Mouse (Mus musculus): Measurements from ENCODE around the gene Tbc1d16. TPM values are rescaled to one million over a fixed set of nuclear protein-coding genes. Genes with fewer than 3 reads are reported as not detected.

Tbc1d16 gene
- polyA plus RNA-seq, 1 experiment from 2014 or later: 41.1 TPM

DNA sequence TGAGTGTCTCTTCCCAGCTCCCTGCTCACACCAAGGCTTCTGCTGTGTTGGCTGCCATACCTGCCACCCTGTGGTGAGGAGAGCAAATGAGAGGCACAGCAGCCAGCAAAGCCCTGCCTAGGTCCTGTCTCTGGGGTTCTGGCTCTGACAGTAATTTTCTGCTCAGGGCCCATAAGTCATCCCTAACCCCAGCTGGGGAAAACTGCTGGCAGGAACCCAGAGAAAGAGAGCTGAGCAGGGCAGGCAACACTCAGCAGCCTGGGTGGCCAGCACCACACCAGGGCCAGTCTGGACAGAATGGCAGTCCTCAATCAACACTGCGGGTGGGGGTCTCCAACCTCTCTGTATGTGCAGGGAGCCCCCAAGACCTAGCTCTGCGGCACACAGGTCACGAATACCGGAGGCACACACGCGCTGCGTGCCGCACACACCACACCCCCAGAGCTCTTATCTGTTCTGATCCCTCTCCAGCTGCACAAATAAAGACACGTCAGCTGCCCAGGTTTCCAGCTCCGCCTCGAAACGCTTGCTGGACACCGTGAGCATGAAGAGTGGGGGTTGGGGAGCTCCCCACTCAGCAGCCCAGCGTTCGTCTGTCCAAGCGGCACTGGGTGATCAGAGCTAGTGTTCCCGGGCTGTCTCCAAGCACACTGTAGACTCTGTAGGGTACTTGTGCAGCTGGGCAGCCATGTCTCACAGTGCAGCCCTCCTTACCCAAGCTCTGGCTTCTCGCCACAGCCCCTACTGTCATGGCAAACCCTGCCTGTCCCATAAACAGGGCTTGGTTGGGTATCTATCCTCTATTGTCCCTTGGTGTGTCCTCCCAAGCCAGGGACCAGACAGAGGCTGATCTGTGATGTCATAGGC is 13.0 kb downstream of the Tbc1d16 start:
- Histone ChIP-seq H3K4me3 (replicated peaks; ENCODE audit: low read depth, low read length) (peak overlapping the region; percentile 13; the same call in 1 of the 2 replicates), H3K9ac (replicated peaks; ENCODE audit: low read length) (peak overlapping the region; percentile 54), H3K9me3 (ENCODE audit: control insufficient read depth, low read length) (no peaks in the 10 kb centered on the region), H3K36me3 (ENCODE audit: control insufficient read depth, insufficient read depth, low read length) (0 out of 2 replicates have a peak, but pooled peaks cover 8% of the 10 kb centered on the region), H3K27ac (replicated peaks; ENCODE audit: low read depth, low read length) (peak overlapping the region; percentile 73), H3K27me3 (ENCODE audit: control insufficient read depth, insufficient read depth, low read length) (no peaks in the 10 kb centered on the region), H3K4me2 (ENCODE audit: low read length) (peak overlapping the region; percentile 47), H3K4me1 (ENCODE audit: control insufficient read depth, insufficient read depth, low read length) (peaks cover 30% of the 10 kb centered on the region)
- 6% methylated on average over 18 of the region's 18 CpGs for WGBS
- peak; percentile 74 for ATAC-seq (ENCODE audit: low FRiP score, low TSS enrichment)
- peak; percentile 76 for DNase-seq

DNA sequence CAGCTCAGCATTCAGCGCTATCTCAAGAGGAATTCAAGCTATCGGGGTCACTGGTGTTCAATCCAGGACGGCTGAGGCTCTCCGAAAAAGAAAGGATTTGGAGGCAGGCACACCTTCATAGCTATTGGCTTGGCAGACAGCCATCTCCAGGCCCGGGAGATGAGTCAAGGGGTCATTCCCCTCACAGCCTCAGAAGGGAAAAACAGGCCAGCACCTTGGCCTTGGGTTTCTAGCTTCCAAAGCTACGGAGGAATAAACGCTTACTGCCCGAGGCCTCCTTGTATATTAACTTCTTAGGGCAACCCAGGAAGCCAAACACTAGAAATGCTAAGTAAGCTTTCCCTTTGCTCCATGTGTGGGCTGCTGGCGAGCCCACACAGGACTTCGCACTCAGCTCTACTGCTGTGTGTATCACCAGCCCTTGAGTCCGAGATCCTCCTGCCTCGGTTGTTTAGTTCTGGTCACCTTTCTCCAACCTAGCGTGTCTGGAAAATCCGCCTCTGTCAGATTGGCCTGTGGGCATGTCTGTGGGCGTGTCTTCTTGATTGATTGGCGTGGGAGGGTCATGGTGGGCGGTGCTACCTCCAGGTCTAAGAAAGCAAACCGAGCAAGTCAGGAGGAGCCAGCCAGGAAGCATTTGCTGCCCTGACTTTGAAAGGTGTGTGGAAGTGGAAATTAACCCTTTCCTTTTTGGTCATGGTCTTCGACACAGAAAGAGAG is 15.0 kb downstream of the Tbc1d16 start:
- Histone ChIP-seq H3K4me3 (replicated peaks; ENCODE audit: low read depth, low read length) (no peak overlapping the region), H3K9ac (replicated peaks; ENCODE audit: low read length) (no peak overlapping the region), H3K27ac (replicated peaks; ENCODE audit: low read depth, low read length) (no peak overlapping the region), H3K4me1 (ENCODE audit: control insufficient read depth, insufficient read depth, low read length) (peaks cover 18% of the 10 kb centered on the region), H3K36me3 (ENCODE audit: control insufficient read depth, insufficient read depth, low read length) (peaks cover 27% of the 10 kb centered on the region), H3K27me3 (ENCODE audit: control insufficient read depth, insufficient read depth, low read length) (no peaks in the 10 kb centered on the region), H3K4me2 (ENCODE audit: low read length) (no peak overlapping the region), H3K9me3 (ENCODE audit: control insufficient read depth, low read length) (no peaks in the 10 kb centered on the region)
- DNase-seq (no peak), ATAC-seq (ENCODE audit: low FRiP score, low TSS enrichment) (no peak)
- 57% methylated on average over 19 of the region's 19 CpGs for WGBS

DNA sequence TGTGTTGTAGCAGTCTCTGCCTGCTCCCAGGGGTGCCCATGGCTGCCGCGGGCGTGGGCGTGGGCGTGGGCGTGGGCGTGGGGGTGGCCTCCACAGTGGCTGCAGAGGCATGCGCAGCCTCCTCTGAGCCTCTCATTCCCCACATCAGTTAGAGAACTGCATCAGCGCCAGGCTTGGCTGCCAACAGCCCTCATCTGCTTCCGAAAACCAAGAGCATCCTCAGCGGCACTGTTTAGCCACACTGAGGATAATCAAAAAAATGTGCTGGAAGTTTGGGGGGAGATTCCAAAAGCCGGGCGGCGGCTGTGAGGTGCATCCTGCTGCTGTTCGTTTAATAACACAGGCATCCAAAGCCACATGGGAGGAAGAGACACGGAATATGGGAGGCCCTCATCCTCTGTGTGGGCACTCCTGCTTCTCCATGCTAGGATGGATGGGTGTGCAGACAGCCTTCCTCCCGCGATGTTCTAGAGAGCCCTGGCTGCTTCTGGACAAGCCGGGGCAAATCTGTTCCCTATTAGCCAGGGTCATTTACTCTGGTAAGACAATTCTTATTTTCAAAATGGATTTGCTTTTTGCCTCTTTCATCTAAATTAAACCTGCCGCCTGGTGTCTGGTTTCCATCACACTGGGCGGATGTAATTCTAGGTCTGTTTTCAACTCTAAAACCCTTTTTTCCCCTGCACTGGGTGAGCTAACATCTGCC is 16.5 kb downstream of the Tbc1d16 start:
- Histone ChIP-seq H3K4me3 (replicated peaks; ENCODE audit: low read depth, low read length) (no peak overlapping the region), H3K27me3 (ENCODE audit: control insufficient read depth, insufficient read depth, low read length) (no peaks in the 10 kb centered on the region), H3K4me1 (ENCODE audit: control insufficient read depth, insufficient read depth, low read length) (peaks cover 18% of the 10 kb centered on the region), H3K9me3 (ENCODE audit: control insufficient read depth, low read length) (no peaks in the 10 kb centered on the region), H3K36me3 (ENCODE audit: control insufficient read depth, insufficient read depth, low read length) (peaks cover 34% of the 10 kb centered on the region), H3K27ac (replicated peaks; ENCODE audit: low read depth, low read length) (no peak overlapping the region), H3K9ac (replicated peaks; ENCODE audit: low read length) (no peak overlapping the region), H3K4me2 (ENCODE audit: low read length) (no peak overlapping the region)
- ATAC-seq (ENCODE audit: low FRiP score, low TSS enrichment): no peak
- 91% methylated on average over 21 of the region's 21 CpGs for WGBS
- DNase-seq: no peak

DNA sequence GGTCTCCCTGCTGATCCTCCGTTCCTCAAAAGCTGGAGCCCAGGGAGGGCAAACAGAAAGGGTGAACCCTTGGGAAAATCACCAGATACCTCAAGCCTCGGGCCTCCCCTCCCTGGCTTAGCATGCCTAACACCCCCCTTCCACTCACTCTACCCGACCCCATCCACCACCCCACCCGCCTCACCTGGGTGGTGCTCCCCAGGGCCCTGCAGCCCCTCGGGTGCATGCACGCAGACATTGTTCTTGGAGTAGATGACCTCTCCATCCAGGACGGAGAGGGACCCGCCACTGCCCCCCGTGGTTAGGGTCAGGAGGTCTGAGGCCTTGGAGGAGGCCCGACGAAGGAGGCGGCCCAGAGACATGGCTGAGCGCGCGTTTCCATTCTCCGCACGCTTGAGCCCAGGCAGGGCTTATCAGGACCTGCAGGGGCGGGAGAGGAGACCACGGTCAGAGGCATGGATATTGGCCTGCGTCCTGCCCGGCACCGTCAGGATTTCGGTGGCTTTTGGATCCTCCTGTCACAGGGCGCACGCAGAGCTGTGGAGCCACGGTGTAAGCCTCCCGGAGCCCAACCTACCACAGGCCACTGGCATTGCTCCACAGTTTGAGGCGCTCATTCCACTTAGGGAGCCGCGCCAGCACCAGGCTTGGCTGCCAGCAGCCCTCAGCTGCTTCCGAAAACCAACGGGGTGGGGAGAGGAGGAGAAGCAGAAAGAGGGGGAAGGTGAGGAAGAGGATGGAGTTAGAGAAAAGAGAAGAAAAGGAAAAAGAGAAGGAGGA is 17.8 kb downstream of the Tbc1d16 start:
- H3K9me3 ChIP-seq (ENCODE audit: control insufficient read depth, low read length): no peaks in the 10 kb centered on the region
- no peak overlapping the region for H3K9ac ChIP-seq (replicated peaks; ENCODE audit: low read length)
- no peak overlapping the region for H3K4me2 ChIP-seq (ENCODE audit: low read length)
- peaks cover 41% of the 10 kb centered on the region for H3K36me3 ChIP-seq (ENCODE audit: control insufficient read depth, insufficient read depth, low read length)
- no peaks in the 10 kb centered on the region for H3K27me3 ChIP-seq (ENCODE audit: control insufficient read depth, insufficient read depth, low read length)
- peaks cover 7% of the 10 kb centered on the region for H3K4me1 ChIP-seq (ENCODE audit: control insufficient read depth, insufficient read depth, low read length)
- ATAC-seq (ENCODE audit: low FRiP score, low TSS enrichment) (no peak), DNase-seq (peak; percentile 62)
- WGBS: 49% methylated on average over 32 of the region's 32 CpGs
- no peak overlapping the region for H3K4me3 ChIP-seq (replicated peaks; ENCODE audit: low read depth, low read length)
- H3K27ac ChIP-seq (replicated peaks; ENCODE audit: low read depth, low read length): no peak overlapping the region; the same call in 1 of the 2 replicates

DNA sequence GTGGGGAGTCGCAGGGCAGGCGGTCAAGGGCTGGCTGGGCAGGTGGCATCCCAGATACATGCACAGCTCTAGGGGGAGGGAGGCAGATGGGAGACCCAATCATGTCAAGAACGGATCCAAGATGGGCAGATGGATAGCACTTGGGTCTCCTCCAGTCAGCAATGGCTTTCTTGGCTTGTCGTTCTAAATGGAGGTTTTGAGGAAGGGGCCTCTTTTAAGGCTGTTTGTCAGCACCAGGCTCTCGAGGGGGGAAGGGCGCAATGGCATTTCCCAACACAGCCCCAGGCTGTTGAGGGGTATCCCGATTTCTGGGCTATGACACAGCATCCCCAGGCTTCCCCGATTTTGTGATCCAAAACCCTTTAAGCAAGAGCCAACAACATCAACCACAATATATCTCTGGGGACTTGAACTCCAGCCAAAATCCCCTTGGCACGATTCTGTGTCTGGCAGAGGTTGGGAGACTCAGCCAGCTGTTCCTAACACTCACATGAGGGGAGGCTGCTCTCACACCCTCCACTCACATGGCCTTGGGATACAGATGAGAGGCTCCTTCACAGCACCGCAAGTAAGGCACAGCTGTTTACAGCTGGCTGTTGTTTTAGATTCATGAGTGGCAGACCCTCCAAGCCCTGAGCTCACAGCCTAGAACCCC is 18.8 kb downstream of the Tbc1d16 start:
- 73% methylated on average over 10 of the region's 10 CpGs for WGBS
- no peak overlapping the region for H3K9ac ChIP-seq (replicated peaks; ENCODE audit: low read length)
- H3K4me2 ChIP-seq (ENCODE audit: low read length): no peak overlapping the region
- H3K4me3 ChIP-seq (replicated peaks; ENCODE audit: low read depth, low read length): no peak overlapping the region
- H3K36me3 ChIP-seq (ENCODE audit: control insufficient read depth, insufficient read depth, low read length): peaks cover 47% of the 10 kb centered on the region
- no peaks in the 10 kb centered on the region for H3K9me3 ChIP-seq (ENCODE audit: control insufficient read depth, low read length)
- peak overlapping the region; percentile 37; the same call in 1 of the 2 replicates for H3K27ac ChIP-seq (replicated peaks; ENCODE audit: low read depth, low read length)
- DNase-seq: no peak
- H3K27me3 ChIP-seq (ENCODE audit: control insufficient read depth, insufficient read depth, low read length): no peaks in the 10 kb centered on the region
- H3K4me1 ChIP-seq (ENCODE audit: control insufficient read depth, insufficient read depth, low read length): no peaks in the 10 kb centered on the region
- no peak for ATAC-seq (ENCODE audit: low FRiP score, low TSS enrichment)

DNA sequence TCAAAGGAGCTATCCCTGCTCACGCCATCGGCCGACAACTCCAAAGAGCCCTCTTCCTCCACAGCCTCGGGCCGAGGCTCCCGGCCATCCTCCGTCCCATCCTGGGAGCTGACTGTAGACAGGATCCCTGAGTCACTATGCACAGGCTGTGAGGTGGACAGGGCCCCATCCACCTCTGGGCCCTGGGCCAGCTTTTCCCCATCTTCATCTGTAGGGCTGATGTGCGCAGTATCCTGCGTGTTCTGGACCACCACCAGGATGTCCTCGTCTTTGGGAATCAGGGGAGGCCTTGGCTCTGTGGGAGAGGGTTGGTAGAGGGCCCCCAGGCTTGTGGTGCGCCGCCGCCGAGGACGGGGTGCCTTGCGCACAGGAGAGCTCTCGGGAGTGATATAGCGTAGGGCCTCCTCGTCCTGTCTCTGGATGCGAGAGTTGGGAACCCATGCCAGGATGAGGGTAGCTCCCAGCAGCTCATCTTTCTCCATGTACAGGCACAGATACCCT is 19.4 kb downstream of the Tbc1d16 start:
- WGBS: 96% methylated on average over 20 of the region's 20 CpGs
- H3K4me2 ChIP-seq (ENCODE audit: low read length): no peak overlapping the region
- no peak overlapping the region for H3K4me3 ChIP-seq (replicated peaks; ENCODE audit: low read depth, low read length)
- H3K27me3 ChIP-seq (ENCODE audit: control insufficient read depth, insufficient read depth, low read length): no peaks in the 10 kb centered on the region
- H3K27ac ChIP-seq (replicated peaks; ENCODE audit: low read depth, low read length): 0 out of 2 replicates have a peak overlapping the region, but pooled peaks have one; percentile 37
- no peaks in the 10 kb centered on the region for H3K4me1 ChIP-seq (ENCODE audit: control insufficient read depth, insufficient read depth, low read length)
- H3K9me3 ChIP-seq (ENCODE audit: control insufficient read depth, low read length): no peaks in the 10 kb centered on the region
- ATAC-seq (ENCODE audit: low FRiP score, low TSS enrichment): no peak
- H3K36me3 ChIP-seq (ENCODE audit: control insufficient read depth, insufficient read depth, low read length): peaks cover 48% of the 10 kb centered on the region
- DNase-seq: no peak
- no peak overlapping the region for H3K9ac ChIP-seq (replicated peaks; ENCODE audit: low read length)

DNA sequence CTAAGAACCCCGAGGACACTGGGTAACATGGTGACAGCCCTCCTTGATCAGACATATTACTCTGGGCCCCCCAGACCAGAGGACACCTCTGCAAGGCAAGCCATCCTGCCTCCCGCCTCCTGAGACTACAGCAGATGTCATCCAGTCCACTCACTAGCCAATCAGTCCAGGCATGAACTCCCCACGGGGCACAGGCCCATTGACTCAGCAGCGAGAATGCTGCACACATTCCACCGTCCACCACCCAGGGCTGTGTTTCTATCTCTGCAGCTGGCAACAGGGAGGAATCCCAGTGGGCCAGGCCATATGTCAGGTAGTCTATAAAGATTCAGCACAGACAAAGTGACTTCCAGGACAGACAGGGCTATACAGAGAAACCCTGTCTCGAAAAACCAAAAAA is 20.3 kb downstream of the Tbc1d16 start:
- H3K9ac ChIP-seq (replicated peaks; ENCODE audit: low read length): no peak overlapping the region
- no peak overlapping the region for H3K4me3 ChIP-seq (replicated peaks; ENCODE audit: low read depth, low read length)
- no peaks in the 10 kb centered on the region for H3K9me3 ChIP-seq (ENCODE audit: control insufficient read depth, low read length)
- H3K4me1 ChIP-seq (ENCODE audit: control insufficient read depth, insufficient read depth, low read length): no peaks in the 10 kb centered on the region
- H3K27ac ChIP-seq (replicated peaks; ENCODE audit: low read depth, low read length): no peak overlapping the region
- H3K36me3 ChIP-seq (ENCODE audit: control insufficient read depth, insufficient read depth, low read length): peaks cover 50% of the 10 kb centered on the region
- ATAC-seq (ENCODE audit: low FRiP score, low TSS enrichment) (no peak), DNase-seq (no peak)
- H3K27me3 ChIP-seq (ENCODE audit: control insufficient read depth, insufficient read depth, low read length): no peaks in the 10 kb centered on the region
- no peak overlapping the region for H3K4me2 ChIP-seq (ENCODE audit: low read length)
- WGBS: 74% methylated on average over 6 of the region's 6 CpGs
